Mouse (Mus musculus) hindbrain, postnatal 0 days (tissue): Measurements from ENCODE around the gene Rasl10b. TPM values are rescaled to one million over a fixed set of nuclear protein-coding genes. Genes with fewer than 3 reads are reported as not detected.

Source experiments
- ATAC-seq: fragments of 200-750 bp; cut with Nextera tagmentation; 2 replicates; pipeline ENCODE4 v1.8.0; 2017; ENCODE audit warnings: mild to moderate bottlenecking, moderate TSS enrichment, moderate library complexity
- DNase-seq: peaks from one replicate; pipeline ENCODE4 v3.0.0-alpha.2; 2015; ENCODE audit warnings: low spot score
- H3K27ac ChIP-seq: fragments of 300-500 bp; sonication (generic); 2 replicates; pipeline ENCODE4 v1.5.1; 2014; ENCODE audit warnings: mild to moderate bottlenecking
- H3K27me3 ChIP-seq: fragments of 300-500 bp; sonication (generic); 2 replicates; pipeline ENCODE4 v1.6.1; 2014; ENCODE audit warnings: low read length, mixed read lengths; ENCODE audit not compliant: insufficient read depth
- H3K36me3 ChIP-seq: fragments of 300-500 bp; sonication (generic); 2 replicates; pipeline ENCODE4 v1.6.1; 2014; ENCODE audit warnings: low read length, mixed read lengths; ENCODE audit not compliant: insufficient read depth
- H3K4me1 ChIP-seq: fragments of 300-500 bp; sonication (generic); 2 replicates; pipeline ENCODE4 v1.6.1; 2014; ENCODE audit warnings: antibody characterized with exemption, low read length, mixed read lengths; ENCODE audit not compliant: insufficient read depth
- H3K4me2 ChIP-seq: fragments of 300-500 bp; sonication (generic); 2 replicates; pipeline ENCODE4 v1.6.1; 2014; ENCODE audit warnings: low read depth, mild to moderate bottlenecking, low read length, moderate library complexity, mixed read lengths
- H3K4me3 ChIP-seq: fragments of 300-500 bp; sonication (generic); 2 replicates; pipeline ENCODE4 v1.5.1; 2014; ENCODE audit warnings: low read length
- H3K9ac ChIP-seq: fragments of 300-500 bp; sonication (generic); replicated peaks from 2 replicates; pipeline ENCODE4 v1.6.1; 2014; ENCODE audit warnings: mild to moderate bottlenecking, low read length, moderate library complexity, mixed read lengths
- H3K9me3 ChIP-seq: fragments of 300-500 bp; sonication (generic); 2 replicates; pipeline ENCODE4 v1.6.1; 2016; ENCODE audit warnings: low read length, mixed read lengths
- CTCF ChIP-seq: IDR thresholded peaks from 2 replicates; pipeline ENCODE4 v1.5.1; 2016; ENCODE audit warnings: antibody characterized with exemption, control low read depth, low read depth
- WGBS: fragments of 180-500 bp; shearing (Covaris S2); extraction: QIAGEN DNeasy Blood & Tissue Kit; methylation state at CpG from one replicate; pipeline ENCODE4 v1.1.7; 2014; 5-methylcytosine and 5-hydroxymethylcytosine counted together
- polyA plus RNA-seq: library from polyadenylated mRNA; unstranded; fragments of >200 nt; fragmentation: Nextera tagmentation; extraction: Ambion mirVana; gene quantifications from 2 replicates; pipeline ENCODE4 v1.2.1, GENCODE M21; 2015
- total RNA-seq: library from RNA; depleted of rRNA; stranded (reverse); fragments of >200 nt; gene quantifications from 2 replicates; pipeline ENCODE4 v1.2.3, GENCODE M21; 2014

Rasl10b gene
- total and polyA plus RNA-seq, 2 experiments from 2014 or later: 44.6 to 128 TPM

DNA sequence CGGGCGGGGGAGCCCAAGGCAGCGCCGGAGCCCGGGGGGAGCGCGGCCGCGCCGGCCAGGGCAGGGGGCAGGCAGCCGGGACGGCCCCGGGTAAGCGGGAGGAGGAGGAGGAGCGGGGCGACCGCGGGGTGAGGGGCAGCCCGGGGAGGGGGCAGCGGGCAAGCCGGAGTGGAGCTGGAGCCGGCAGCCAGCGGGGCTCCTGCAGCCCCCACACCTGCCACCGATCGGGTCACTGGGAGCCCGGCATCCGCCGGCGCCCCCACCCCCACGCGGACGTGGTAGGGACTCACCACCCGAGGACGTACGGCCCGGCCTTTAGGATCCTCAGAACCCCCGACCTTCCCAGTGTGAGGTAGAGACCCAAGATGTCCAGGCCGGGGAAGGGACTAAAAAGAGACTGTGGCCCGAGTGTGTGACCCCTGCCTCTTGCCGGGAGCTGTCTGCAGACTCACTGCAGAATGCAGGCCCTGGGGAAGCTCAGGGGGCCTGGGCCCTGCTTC lies 905 bp downstream of the Rasl10b start:
- H3K4me3 ChIP-seq: peak overlapping the region; percentile 73
- TF ChIP-seq CTCF: no peak
- H3K9me3 ChIP-seq: no peaks in the 10 kb centered on the region
- H3K27ac ChIP-seq: peak overlapping the region; percentile 41; the same call in 1 of the 2 replicates
- no peaks in the 10 kb centered on the region for H3K27me3 ChIP-seq
- peak overlapping the region; percentile 84 for H3K9ac ChIP-seq
- no peaks in the 10 kb centered on the region for H3K36me3 ChIP-seq
- ATAC-seq (peak; percentile 38), DNase-seq (peak; percentile 26)
- peak overlapping the region; percentile 81 for H3K4me2 ChIP-seq
- H3K4me1 ChIP-seq: 0 out of 2 replicates have a peak, but pooled peaks cover 7% of the 10 kb centered on the region
- 1% methylated on average over 24 of the region's 40 CpGs for WGBS

GRCm38 (mm10) chr11:83410510-83410909 lies 1.6 kb downstream of the Rasl10b start:
- Histone ChIP-seq H3K4me1 (0 out of 2 replicates have a peak, but pooled peaks cover 7% of the 10 kb centered on the region), H3K9me3 (no peaks in the 10 kb centered on the region), H3K9ac (peak overlapping the region; percentile 84), H3K36me3 (no peaks in the 10 kb centered on the region), H3K4me3 (peak overlapping the region; percentile 73), H3K4me2 (peak overlapping the region; percentile 81), H3K27me3 (no peaks in the 10 kb centered on the region), H3K27ac (no peak overlapping the region)
- TF ChIP-seq CTCF: no peak
- ATAC-seq: no peak
- DNase-seq: no peak
- WGBS: 30% methylated on average over 6 of the region's 6 CpGs

DNA sequence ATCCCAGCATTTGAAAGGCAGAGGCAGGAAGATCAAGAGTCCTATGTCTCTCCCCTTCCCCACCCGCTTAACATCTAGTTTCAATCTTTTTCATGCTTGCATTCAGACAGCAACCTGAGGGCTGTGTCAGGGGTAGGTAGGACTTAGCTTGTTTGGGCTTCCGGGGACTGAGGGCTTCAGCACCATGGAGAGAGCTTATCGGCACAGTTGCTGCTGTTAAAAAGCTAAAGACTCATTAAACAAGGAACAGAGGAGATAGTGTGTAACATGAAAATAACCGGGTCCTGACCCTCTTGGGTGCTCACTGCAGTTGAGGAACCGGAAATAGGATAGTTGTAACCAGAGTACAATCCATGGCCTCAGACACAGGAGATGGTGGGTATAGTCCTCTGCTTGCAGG lies 8.1 kb downstream of the Rasl10b start:
- H3K4me3 ChIP-seq: no peak overlapping the region
- H3K36me3 ChIP-seq: no peaks in the 10 kb centered on the region
- H3K9ac ChIP-seq: no peak overlapping the region
- H3K9me3 ChIP-seq: no peaks in the 10 kb centered on the region
- no peaks in the 10 kb centered on the region; the same call in 1 of the 2 replicates for H3K4me1 ChIP-seq
- DNase-seq: peak; percentile 44
- no peaks in the 10 kb centered on the region; the same call in 1 of the 2 replicates for H3K27me3 ChIP-seq
- WGBS: 19% methylated on average over 5 of the region's 5 CpGs
- H3K27ac ChIP-seq: no peak overlapping the region
- TF ChIP-seq CTCF: no peak
- H3K4me2 ChIP-seq: no peak overlapping the region
- no peak for ATAC-seq

DNA sequence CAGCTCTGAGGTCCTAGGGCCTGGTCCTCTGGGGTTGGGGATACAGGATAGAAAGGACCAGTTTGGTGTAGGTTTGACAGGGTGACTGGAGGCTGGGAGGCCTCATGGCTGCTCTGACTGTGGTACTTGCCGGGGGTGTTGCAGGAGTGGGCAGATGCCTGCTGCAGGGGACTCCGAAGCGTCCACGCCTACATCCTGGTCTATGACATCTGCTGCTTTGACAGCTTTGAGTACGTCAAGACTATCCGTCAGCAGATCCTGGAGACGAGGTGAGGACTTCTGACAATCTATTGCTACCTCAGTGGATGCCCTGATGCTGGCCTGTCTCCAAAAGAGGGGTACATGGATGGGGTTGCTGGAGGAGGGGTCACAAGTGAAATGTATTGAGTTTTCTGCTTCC lies 8.8 kb downstream of the Rasl10b start:
- TF ChIP-seq CTCF: no peak
- Histone ChIP-seq H3K27me3 (no peaks in the 10 kb centered on the region; the same call in 1 of the 2 replicates), H3K9ac (no peak overlapping the region), H3K27ac (no peak overlapping the region), H3K4me1 (no peaks in the 10 kb centered on the region; the same call in 1 of the 2 replicates), H3K4me3 (no peak overlapping the region), H3K9me3 (no peaks in the 10 kb centered on the region), H3K4me2 (no peak overlapping the region), H3K36me3 (no peaks in the 10 kb centered on the region)
- no peak for DNase-seq
- 77% methylated on average over 7 of the region's 7 CpGs for WGBS
- no peak for ATAC-seq

- peak overlapping the region; percentile 40 for H3K4me2 ChIP-seq
- peak; percentile 77 for DNase-seq
- H3K4me3 ChIP-seq: peak overlapping the region; percentile 4
- H3K36me3 ChIP-seq: no peaks in the 10 kb centered on the region
- ATAC-seq: peak; percentile 73
- TF ChIP-seq CTCF: peak; percentile 51
- WGBS: 6% methylated on average over 38 of the region's 38 CpGs
- peak overlapping the region; percentile 6; the same call in 1 of the 2 replicates for H3K9ac ChIP-seq
- H3K4me1 ChIP-seq: no peaks in the 10 kb centered on the region; the same call in 1 of the 2 replicates
- H3K27ac ChIP-seq: no peak overlapping the region
- H3K9me3 ChIP-seq: no peaks in the 10 kb centered on the region
- H3K27me3 ChIP-seq: no peaks in the 10 kb centered on the region; the same call in 1 of the 2 replicates
These were observed 9.6 kb downstream of the Rasl10b start for GRCm38 (mm10) chr11:83418566-83418965.

- 0 out of 2 replicates have a peak, but pooled peaks have one; percentile 2 for ATAC-seq
- Histone ChIP-seq H3K4me1 (no peaks in the 10 kb centered on the region; the same call in 1 of the 2 replicates), H3K27ac (no peak overlapping the region), H3K36me3 (no peaks in the 10 kb centered on the region), H3K4me3 (no peak overlapping the region), H3K9me3 (no peaks in the 10 kb centered on the region), H3K4me2 (no peak overlapping the region), H3K9ac (no peak overlapping the region), H3K27me3 (no peaks in the 10 kb centered on the region; the same call in 1 of the 2 replicates)
- DNase-seq: peak; percentile 28
- WGBS: 34% methylated on average over 4 of the region's 4 CpGs
- TF ChIP-seq CTCF: peak; percentile 52
These were observed 11.4 kb downstream of the Rasl10b start for GRCm38 (mm10) chr11:83420338-83420737.

- H3K27ac ChIP-seq: no peak overlapping the region
These were observed 12.4 kb downstream of the Rasl10b start for GRCm38 (mm10) chr11:83421305-83421704.

More at GRCm38 (mm10) chr11:83421305-83421704, 12.4 kb downstream of the Rasl10b start:
- Histone ChIP-seq H3K9ac (no peak overlapping the region), H3K4me2 (no peak overlapping the region), H3K27me3 (no peaks in the 10 kb centered on the region; the same call in 1 of the 2 replicates), H3K9me3 (no peaks in the 10 kb centered on the region), H3K4me3 (no peak overlapping the region), H3K4me1 (no peaks in the 10 kb centered on the region; the same call in 1 of the 2 replicates), H3K36me3 (no peaks in the 10 kb centered on the region)
- 16% methylated on average over 9 of the region's 9 CpGs for WGBS
- DNase-seq (peak; percentile 51), ATAC-seq (no peak)
- TF ChIP-seq CTCF: no peak
